Mouse (Mus musculus): ENCODE measurements around the gene Epas1. TPM values are rescaled to one million over a fixed set of nuclear protein-coding genes. Genes with fewer than 3 reads are reported as not detected.

Gene Epas1
- polyA plus RNA-seq, 1 experiment from 2014 or later: 4.3 TPM

DNA sequence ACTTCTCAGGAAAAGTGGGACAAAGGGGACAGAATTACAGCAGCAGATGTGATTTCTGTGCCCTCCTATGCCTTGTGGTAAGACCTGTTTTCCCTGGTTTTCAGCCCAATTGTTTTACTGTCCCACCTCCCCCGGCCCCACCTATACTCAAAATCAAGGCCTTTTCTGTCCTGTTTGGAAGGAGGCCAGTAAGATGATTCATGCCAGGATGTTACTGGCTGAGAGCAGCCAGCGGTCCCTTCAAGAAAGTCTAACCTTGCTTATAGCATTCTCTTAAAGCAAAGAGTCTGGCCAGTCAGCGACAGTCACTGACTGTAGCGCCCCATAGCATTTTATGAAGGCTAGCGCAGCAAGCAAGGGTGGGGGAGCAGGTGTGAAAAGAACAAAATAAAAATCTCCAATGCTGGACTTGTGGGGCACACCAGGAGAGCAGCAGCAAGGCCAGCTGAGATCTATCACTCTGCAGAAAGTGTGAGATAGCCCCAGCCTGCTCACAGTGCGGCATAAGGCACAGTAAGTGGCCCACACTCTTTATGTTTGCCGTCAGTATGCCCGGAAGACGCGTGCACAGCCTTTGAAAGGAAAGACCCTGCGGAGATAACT, 47.8 kb downstream of the Epas1 start:
- ATAC-seq (ENCODE audit: low FRiP score, low read depth): no peak
- Histone ChIP-seq H3K36me3 (no peaks in the 10 kb centered on the region), H3K27me3 (replicated peaks) (no peaks in the 10 kb centered on the region), H3K4me3 (no peak overlapping the region), H3K4me2 (replicated peaks) (no peak overlapping the region), H3K9me3 (no peaks in the 10 kb centered on the region), H3K4me1 (no peaks in the 10 kb centered on the region), H3K9ac (no peak overlapping the region), H3K27ac (no peak overlapping the region)
- WGBS: 63% methylated on average over 11 of the region's 11 CpGs

DNA sequence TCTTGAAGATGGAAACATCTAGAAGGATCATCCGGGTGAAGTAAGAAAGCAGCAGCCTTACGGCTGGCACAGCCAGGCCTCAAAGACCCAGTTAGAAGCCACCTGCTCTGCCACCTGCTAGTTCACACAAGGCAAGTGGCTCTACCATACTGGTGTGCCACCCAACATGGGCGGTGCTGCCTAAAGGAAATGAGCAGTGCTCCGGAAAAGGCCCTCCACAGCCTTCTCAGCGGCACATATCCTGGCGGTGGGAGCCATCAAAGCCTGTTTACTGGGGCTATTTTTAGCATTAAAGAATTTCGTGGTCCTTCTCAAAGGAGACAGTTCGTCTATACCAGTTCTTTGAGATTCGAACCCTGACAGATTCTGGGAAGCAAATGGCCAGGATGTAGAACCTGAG, 48.4 kb downstream of the Epas1 start:
- Histone ChIP-seq H3K4me1 (no peaks in the 10 kb centered on the region), H3K27me3 (replicated peaks) (no peaks in the 10 kb centered on the region), H3K9me3 (no peaks in the 10 kb centered on the region), H3K9ac (no peak overlapping the region), H3K4me2 (replicated peaks) (no peak overlapping the region), H3K4me3 (no peak overlapping the region), H3K36me3 (no peaks in the 10 kb centered on the region), H3K27ac (no peak overlapping the region)
- 67% methylated on average over 9 of the region's 9 CpGs for WGBS
- no peak for ATAC-seq (ENCODE audit: low FRiP score, low read depth)

- no peak overlapping the region for H3K4me3 ChIP-seq
- H3K4me2 ChIP-seq (replicated peaks): no peak overlapping the region
- no peak overlapping the region for H3K27ac ChIP-seq
- WGBS: 67% methylated on average over 9 of the region's 9 CpGs
- no peaks in the 10 kb centered on the region for H3K4me1 ChIP-seq
- H3K9ac ChIP-seq: no peak overlapping the region
- no peaks in the 10 kb centered on the region for H3K36me3 ChIP-seq
- no peaks in the 10 kb centered on the region for H3K27me3 ChIP-seq (replicated peaks)
- no peak for ATAC-seq (ENCODE audit: low FRiP score, low read depth)
- no peaks in the 10 kb centered on the region for H3K9me3 ChIP-seq
Observed at GRCm38 (mm10) chr17:86802351-86802985, 49.0 kb downstream of the Epas1 start.

DNA sequence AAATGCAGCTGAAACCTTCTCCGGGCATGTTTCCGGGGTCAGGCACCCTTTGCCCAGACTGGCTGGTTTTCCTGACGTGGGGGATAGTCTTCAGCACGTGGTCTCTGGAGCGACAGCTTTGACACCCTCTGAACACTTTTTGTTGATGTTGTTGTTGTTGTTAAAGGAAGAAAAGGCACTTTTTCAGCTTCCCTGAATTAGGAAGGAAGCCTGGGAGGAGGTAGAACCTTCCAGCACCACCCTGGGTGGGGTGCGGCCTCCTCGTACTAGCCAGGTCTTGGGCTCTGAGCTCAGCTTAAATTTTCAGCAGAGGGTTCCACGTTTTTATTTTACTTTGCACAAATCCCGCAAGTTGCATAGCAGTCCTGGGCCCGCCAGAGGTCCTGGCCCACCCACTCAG, 49.6 kb downstream of the Epas1 start:
- Histone ChIP-seq H3K27me3 (replicated peaks) (no peaks in the 10 kb centered on the region), H3K27ac (no peak overlapping the region), H3K9ac (no peak overlapping the region), H3K4me3 (no peak overlapping the region), H3K4me2 (replicated peaks) (no peak overlapping the region), H3K4me1 (no peaks in the 10 kb centered on the region), H3K9me3 (no peaks in the 10 kb centered on the region), H3K36me3 (no peaks in the 10 kb centered on the region)
- 81% methylated on average over 10 of the region's 10 CpGs for WGBS
- no peak for ATAC-seq (ENCODE audit: low FRiP score, low read depth)

DNA sequence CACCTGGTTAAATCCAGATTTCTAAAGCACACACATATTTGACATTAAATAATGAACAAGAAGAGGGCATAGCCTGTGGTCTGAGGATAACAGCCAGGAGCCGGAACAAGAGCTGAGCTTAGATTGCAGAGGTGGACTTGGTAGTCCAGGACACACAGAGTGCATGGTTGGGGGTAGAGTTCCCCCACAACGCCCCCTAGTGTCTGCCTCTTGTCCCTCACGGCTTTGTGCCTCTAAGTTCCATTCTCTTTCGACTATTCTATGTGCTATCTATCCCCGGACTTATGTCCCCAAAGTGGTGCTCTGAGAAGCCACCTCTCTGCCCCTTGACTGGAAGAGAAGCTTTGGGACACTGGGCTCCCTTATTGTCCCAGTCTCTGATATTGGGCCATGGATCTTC, 50.2 kb downstream of the Epas1 start:
- Histone ChIP-seq H3K27me3 (replicated peaks) (no peaks in the 10 kb centered on the region), H3K4me1 (no peaks in the 10 kb centered on the region), H3K4me2 (replicated peaks) (no peak overlapping the region), H3K36me3 (no peaks in the 10 kb centered on the region), H3K9me3 (no peaks in the 10 kb centered on the region), H3K4me3 (no peak overlapping the region), H3K27ac (no peak overlapping the region), H3K9ac (no peak overlapping the region)
- WGBS: 84% methylated on average over 5 of the region's 5 CpGs
- no peak for ATAC-seq (ENCODE audit: low FRiP score, low read depth)

DNA sequence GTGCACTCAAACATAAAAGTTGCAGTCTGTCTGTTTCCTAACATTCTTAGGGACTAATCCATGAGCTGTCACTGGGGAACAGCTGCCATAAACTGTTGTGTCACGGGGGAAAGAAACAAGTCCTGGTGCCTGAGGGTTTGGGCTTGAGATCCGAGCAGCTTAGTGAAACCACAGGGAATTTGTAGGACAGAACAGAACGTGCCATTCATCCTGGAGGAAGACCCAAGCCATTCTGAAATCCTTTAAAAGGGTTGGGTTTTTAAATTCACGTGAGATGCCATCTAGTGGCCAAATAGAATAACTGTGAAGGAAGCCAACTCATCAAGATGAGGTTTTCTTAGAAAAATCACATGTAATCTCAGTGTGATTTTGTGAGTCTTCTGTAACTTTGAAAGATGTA, 58.5 kb downstream of the Epas1 start:
- 2% methylated on average over 4 of the region's 4 CpGs for WGBS
- ATAC-seq (ENCODE audit: low FRiP score, low read depth): no peak
- Histone ChIP-seq H3K9ac (0 out of 2 replicates have a peak overlapping the region, but pooled peaks have one; percentile 13), H3K36me3 (no peaks in the 10 kb centered on the region), H3K4me3 (no peak overlapping the region), H3K9me3 (no peaks in the 10 kb centered on the region), H3K4me1 (no peaks in the 10 kb centered on the region), H3K27me3 (replicated peaks) (no peaks in the 10 kb centered on the region), H3K27ac (no peak overlapping the region), H3K4me2 (replicated peaks) (no peak overlapping the region)

- H3K36me3 ChIP-seq: no peaks in the 10 kb centered on the region
- H3K27ac ChIP-seq: no peak overlapping the region
- no peaks in the 10 kb centered on the region for H3K27me3 ChIP-seq (replicated peaks)
- 13% methylated on average over 1 of the region's 1 CpGs for WGBS
- no peaks in the 10 kb centered on the region for H3K4me1 ChIP-seq
- no peak overlapping the region for H3K4me2 ChIP-seq (replicated peaks)
- H3K9ac ChIP-seq: no peak overlapping the region
- no peak overlapping the region for H3K4me3 ChIP-seq
- no peaks in the 10 kb centered on the region for H3K9me3 ChIP-seq
- ATAC-seq (ENCODE audit: low FRiP score, low read depth): no peak
Observed at GRCm38 (mm10) chr17:86814320-86814719, 60.8 kb downstream of the Epas1 start.

DNA sequence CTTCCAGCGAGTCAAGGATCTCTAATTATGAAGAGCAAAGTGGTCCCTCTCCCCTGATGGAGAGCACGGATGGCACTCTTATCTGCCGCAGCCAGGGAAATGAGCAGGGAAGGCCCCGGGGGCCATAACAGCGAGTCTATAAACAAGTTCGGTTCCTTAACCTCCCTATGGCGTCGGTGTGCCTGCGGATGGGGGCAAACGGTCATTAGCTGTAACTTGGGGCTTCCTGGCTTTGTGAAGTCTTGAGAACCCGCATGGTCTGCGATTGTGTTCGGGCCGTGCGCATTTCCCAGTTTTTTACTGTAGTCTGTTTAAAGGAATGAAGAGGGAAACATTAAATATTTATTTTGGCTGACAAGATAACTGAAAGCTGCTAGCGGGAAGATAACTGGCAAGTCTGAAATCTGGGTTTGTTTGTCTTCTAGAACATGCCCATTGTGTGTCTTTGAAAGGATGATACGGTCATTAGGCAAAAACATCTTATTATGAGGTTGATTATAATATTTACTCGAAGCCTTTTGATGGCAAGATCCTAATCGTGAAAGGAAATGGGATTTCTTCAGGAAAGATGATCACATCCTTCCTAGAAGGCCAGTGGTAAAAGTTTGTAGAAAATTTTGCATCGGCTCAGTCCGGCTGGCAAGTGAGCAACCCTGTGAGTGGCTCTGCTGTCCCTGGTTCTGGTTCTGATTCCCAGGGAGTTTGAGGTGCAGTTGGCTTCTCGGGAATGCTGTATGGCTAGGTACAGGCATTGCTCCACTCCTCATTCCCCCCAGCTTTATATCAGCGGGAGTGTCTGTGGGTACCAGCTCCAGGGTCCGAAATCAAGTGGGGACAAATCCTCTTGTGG, 61.7 kb downstream of the Epas1 start:
- H3K27me3 ChIP-seq (replicated peaks): no peaks in the 10 kb centered on the region
- no peak overlapping the region for H3K4me2 ChIP-seq (replicated peaks)
- no peaks in the 10 kb centered on the region for H3K4me1 ChIP-seq
- WGBS: 80% methylated on average over 24 of the region's 24 CpGs
- ATAC-seq (ENCODE audit: low FRiP score, low read depth): no peak
- H3K27ac ChIP-seq: no peak overlapping the region
- H3K4me3 ChIP-seq: no peak overlapping the region
- H3K9me3 ChIP-seq: no peaks in the 10 kb centered on the region
- H3K9ac ChIP-seq: no peak overlapping the region
- no peaks in the 10 kb centered on the region for H3K36me3 ChIP-seq

DNA sequence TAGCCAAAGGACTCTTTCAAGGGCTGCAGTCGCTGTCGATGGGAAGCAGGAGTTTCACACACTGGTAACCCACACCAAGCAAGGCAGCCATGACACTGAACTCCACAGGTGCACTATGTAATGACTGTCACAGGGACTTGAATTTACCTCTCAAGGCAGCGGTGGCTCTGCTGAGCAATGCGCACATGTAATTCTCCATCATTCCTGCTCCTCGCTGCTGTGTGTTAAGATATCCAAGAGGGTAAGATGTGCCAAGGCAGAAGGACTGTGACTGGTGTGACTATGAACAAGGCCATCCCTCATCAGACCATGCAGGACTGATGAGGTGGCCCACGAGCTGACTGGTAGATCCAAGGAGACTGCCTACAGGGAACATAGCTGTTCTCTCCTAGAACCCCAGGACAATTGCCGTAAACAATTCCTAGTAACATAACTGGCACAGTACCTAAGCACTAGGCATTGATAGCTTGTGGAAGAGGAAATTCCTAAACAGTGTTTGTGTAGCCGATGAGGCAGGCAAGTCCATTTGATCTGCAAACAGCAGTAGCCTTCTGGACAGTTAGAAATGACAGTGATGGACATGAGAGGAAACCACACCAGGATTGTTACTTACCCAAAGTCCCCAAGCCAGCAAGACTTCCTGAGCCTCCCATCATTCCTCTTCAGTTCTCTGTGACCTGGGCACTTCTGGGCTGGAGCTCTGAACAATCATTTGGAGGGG, 68.7 kb downstream of the Epas1 start:
- 93% methylated on average over 8 of the region's 8 CpGs for WGBS
- Histone ChIP-seq H3K9me3 (no peaks in the 10 kb centered on the region), H3K4me2 (replicated peaks) (no peak overlapping the region), H3K36me3 (no peaks in the 10 kb centered on the region), H3K27ac (no peak overlapping the region), H3K27me3 (replicated peaks) (no peaks in the 10 kb centered on the region), H3K4me1 (no peaks in the 10 kb centered on the region), H3K4me3 (no peak overlapping the region), H3K9ac (no peak overlapping the region)
- ATAC-seq (ENCODE audit: low FRiP score, low read depth): no peak

GRCm38 (mm10) chr17:86824502-86825162, 71.1 kb downstream of the Epas1 start:
- Histone ChIP-seq H3K27me3 (replicated peaks) (no peaks in the 10 kb centered on the region), H3K4me1 (no peaks in the 10 kb centered on the region), H3K36me3 (no peaks in the 10 kb centered on the region), H3K9me3 (no peaks in the 10 kb centered on the region), H3K9ac (no peak overlapping the region), H3K27ac (no peak overlapping the region), H3K4me3 (no peak overlapping the region), H3K4me2 (replicated peaks) (no peak overlapping the region)
- ATAC-seq (ENCODE audit: low FRiP score, low read depth): no peak
- whole genome bisulfite sequencing: 90% methylated on average over 18 of the region's 18 CpGs

- WGBS: 87% methylated on average over 9 of the region's 9 CpGs
- no peaks in the 10 kb centered on the region for H3K4me1 ChIP-seq
- H3K27me3 ChIP-seq (replicated peaks): no peaks in the 10 kb centered on the region
- no peak for ATAC-seq (ENCODE audit: low FRiP score, low read depth)
- no peak overlapping the region for H3K9ac ChIP-seq
- H3K9me3 ChIP-seq: no peaks in the 10 kb centered on the region
- H3K27ac ChIP-seq: no peak overlapping the region
- no peak overlapping the region for H3K4me3 ChIP-seq
- no peaks in the 10 kb centered on the region for H3K36me3 ChIP-seq
- H3K4me2 ChIP-seq (replicated peaks): no peak overlapping the region
Observed at GRCm38 (mm10) chr17:86825163-86825902, 71.8 kb downstream of the Epas1 start.

Data from neural tube, embryonic 12.5 days (tissue).